Mouse (Mus musculus) brain, adult 10 weeks (tissue): Measurements from ENCODE around the gene Cst8. TPM values are rescaled to one million over a fixed set of nuclear protein-coding genes. Genes with fewer than 3 reads are reported as not detected.

ENCODE experiments used
- polyA plus RNA-seq: library from polyadenylated mRNA; stranded (reverse); fragments of 350-450 nt; fragmentation: Illumina TruSeq; extraction: RNeasy Lipid Tissue Mini Kit (QIAGEN cat#74804); gene quantifications from one replicate; pipeline ENCODE4 v1.2.3, GENCODE M21; 2015; ENCODE audit warnings: low read depth, low replicate concordance

The Cst8 gene
- polyA plus RNA-seq = not detected

DNA sequence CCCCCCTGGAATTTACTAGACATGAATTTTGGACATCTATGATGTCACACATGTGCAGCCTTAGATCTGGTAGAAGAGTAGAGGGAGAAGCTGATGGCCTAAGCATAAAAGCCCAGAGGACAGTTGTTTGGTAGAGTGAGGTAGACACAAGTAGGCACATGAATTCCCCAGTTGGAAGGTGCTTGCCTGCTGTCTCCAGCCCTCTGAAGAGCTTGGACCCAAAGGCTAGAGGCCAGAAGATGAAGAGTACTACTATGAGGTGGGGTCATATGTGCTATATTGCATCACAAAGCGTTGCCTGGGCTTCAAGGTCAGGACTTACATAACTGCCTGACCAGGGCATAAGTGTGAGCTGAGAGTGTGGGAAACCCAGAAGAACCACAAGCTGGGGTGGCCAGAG lies at the start of gene Cst8:
Gene Cst8, plus strand, starts transcription at position 301 of the 400 bp plus-strand sequence.

DNA sequence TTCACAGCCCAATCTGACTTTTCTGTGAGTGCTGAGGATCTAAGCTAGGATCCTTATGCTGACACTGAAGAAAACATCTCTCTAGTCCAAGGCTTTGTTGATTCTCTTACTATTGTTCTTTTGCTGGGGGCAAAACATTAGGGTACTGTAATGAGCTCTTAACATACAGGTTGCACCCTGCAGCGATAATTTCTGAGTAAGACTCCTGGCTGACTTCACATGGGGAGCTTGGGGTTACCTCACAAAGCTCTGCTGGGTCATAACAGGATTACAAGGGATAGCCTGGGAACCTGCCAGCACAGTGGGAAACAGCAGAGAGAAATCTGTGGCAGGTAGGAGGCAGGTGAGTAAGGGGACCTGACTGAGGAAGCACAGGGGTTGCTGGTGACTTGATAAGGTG lies 48.5 kb upstream of the Cst8 start, which contains the start of gene Cstl1:
Gene Cstl1, plus strand, starts transcription at position 301 of the 400 bp plus-strand sequence.

DNA sequence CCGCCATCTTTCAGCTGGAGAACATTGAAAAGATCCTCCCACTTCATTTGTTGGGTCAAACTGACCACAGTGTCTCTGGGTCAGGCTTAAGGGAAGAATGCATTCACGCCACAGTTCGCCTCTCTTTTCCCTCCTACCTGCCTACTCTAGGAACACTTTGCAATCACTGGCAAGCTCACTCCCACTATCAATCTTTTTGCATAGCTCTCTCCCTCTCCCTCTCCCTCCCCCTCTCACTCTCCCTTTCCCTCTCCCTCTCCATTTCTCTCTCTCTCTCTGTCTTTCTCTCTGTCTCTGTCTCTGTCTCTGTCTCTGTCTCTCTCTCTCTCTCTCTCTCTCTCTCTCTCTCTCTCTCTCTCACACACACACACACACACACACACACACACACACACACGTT lies 27.2 kb upstream of the Cst8 start, which contains the start of gene Cst11:
Gene Cst11, minus strand, starts transcription at position 101 of the 400 bp plus-strand sequence.

DNA sequence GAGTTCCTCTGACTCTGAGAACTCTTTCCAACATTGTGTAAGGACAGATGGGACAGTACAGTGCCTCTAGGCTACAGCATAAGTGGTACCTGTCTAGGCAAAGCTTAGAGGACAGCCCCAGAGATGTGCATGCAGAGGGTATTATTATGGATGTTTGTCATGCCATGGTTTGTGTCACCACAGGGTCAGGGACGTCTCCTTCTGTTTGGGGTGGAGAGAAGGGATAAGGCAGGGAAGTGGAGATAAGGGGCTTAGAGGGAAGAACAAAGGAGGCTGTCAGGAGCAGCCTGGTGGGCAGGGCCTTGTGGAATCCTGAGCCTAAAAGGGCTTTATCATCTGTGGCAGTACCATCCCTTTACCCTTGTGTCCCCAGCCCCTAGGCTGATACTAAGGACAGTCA lies 16.9 kb upstream of the Cst8 start, which contains the start of gene 8030411F24Rik:
Gene 8030411F24Rik, plus strand, starts transcription at position 301 of the 400 bp plus-strand sequence.

DNA sequence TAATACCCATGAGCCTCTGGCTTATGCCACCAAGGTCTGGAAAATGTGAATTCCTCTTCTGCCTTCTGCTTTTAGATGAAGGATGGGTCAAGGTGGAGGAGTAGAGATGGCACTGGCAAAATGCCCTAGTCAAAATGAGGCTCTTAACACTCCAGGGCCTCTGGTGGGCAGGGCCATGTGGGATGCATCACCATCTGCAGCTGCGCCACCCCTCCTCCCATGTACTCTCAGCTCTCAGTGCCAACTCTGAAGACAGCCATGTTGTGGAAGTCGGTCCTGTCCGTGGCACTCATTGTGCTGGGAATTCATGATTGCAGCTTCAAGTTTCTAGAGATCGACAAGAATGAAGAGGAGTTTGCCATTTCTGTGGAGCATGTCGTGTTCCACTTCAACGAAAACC lies 9.4 kb upstream of the Cst8 start, which contains the start of gene Cst12:
Gene Cst12, plus strand, starts transcription at position 220 of the 400 bp plus-strand sequence.

DNA sequence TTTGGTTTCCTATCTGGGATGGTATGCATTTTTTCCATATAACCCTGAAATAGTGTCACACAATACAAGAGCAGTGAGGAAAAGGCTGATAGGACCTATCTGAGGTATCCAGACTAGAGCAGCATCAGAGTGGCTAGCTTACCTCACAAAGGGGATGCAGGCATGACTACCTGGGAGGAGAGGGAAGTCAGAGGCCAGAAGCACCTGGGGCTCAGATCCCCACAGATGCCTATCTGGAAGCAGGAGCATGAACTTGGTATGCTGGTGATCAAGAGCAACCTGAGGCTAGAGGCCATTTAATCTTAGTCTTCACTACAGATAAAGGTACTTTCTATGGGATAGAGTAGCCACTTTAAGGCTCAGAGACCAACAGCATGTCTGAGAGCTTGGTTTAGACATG lies 21.3 kb downstream of the Cst8 start, which contains the start of gene Cst13:
Gene Cst13, plus strand, starts transcription at position 173 of the 400 bp plus-strand sequence.

DNA sequence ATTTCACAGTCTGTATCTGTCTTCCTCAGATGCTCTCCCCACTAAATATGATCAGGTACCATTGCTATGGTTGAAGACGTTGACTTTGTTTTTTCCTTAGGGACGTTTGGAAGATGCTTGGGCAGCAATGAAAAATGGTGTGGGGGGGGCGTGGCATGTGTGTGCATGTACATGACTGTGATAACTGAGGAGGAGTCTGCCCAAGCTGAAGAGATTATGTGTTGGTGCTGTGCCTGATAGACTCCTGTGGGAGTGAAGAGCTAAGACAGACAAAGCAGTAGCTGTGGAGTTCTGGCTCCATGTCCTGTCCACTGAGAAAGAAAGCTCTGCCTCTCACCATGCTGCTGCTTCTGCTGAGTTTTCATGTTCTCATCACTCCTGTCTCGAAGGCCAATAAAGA lies 36.3 kb downstream of the Cst8 start, which contains the start of gene Cst9:
Gene Cst9, plus strand, starts transcription at position 236 of the 400 bp plus-strand sequence.

Other genes with a start within 250 kb of the Cst8 start
- 18.9 TPM for gene Nxt1, start 126.2 kb upstream of the Cst8 start, polyA plus RNA-seq
- 28.2 TPM for gene Gzf1, start 117.8 kb upstream of the Cst8 start, polyA plus RNA-seq
- 321 TPM for gene Napb, start 66.3 kb upstream of the Cst8 start, polyA plus RNA-seq
- gene Cstl1, start 48.4 kb upstream of the Cst8 start, polyA plus RNA-seq = not detected
- not detected for gene Cst11, start 27.3 kb upstream of the Cst8 start, polyA plus RNA-seq
- not detected for gene 8030411F24Rik, start 16.8 kb upstream of the Cst8 start, polyA plus RNA-seq
- gene Cst12, start 9.4 kb upstream of the Cst8 start, polyA plus RNA-seq = not detected
- not detected for gene Cst13, start 21.3 kb downstream of the Cst8 start, polyA plus RNA-seq
- gene Cst9, start 36.4 kb downstream of the Cst8 start, polyA plus RNA-seq = not detected
- not detected for gene 9230104L09Rik, start 66.3 kb downstream of the Cst8 start, polyA plus RNA-seq
- 3,491 TPM for gene Cst3, start 76.9 kb downstream of the Cst8 start, polyA plus RNA-seq
- not detected for gene Gm1330, start 204.5 kb downstream of the Cst8 start, polyA plus RNA-seq
- gene Gm10750, start 218.5 kb downstream of the Cst8 start, polyA plus RNA-seq = not detected